In the genomic region with DNA sequence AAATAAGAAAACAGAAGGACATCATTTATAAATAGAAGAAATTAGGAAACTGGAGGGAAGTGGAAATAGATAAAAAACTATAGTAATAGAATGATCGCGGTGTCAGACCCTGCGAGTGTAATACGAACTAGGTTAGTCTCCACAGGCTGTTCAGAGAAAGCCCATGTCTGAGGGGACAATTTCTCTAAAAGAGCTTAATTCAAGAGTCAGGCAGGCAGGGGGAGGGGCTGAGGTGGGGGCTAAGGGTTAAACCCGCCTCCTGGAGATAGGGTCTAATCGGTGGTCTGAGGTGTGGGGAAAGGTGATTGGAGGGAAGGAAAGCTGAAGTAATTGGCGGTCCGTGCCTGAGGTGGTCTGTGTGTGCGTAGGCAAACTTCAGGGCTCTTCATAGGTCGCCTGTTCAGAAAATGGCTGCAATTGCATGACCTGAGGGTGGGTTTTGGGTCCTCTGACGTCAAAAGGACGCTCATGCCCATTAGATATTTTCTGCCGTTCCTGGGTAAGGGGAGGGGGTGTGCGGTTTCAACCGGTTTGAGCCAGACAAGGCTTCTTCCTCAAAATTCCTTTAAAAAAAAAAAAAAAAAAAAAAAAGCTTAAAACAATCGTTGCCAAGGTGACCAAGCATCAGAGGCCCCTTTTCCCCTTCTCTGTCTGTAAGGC, we compare ENCODE assay signal across 12 mouse cellular contexts. TPM values are rescaled to one million over a fixed set of nuclear protein-coding genes. Genes with fewer than 3 reads are reported as not detected.
DNase-seq lines count a peak whose midpoint lies in the region; ATAC-seq lines count a peak whose summit lies in the region.
"Had no signal": no experiment of that assay in that cellular context is flagged by ENCODE, and none has a peak within 500 bp of the region (broad histone marks: within the 10 kb centered on the region; RNA-seq: fewer than 3 reads in every experiment).

No protein-coding gene starts in this region.

- peaks cover 42% of the 10 kb centered on the region for H3K27me3 ChIP-seq in forebrain, embryonic 15.5 days
- H3K27me3 ChIP-seq in limb, embryonic 15.5 days = peaks cover 72% of the 10 kb centered on the region

- peak overlapping the region; percentile 56 for H3K4me2 ChIP-seq in forebrain, embryonic 15.5 days (replicated peaks)
- H3K4me2 ChIP-seq in limb, embryonic 15.5 days = peak overlapping the region; percentile 25

- no peak overlapping the region for H3K9ac ChIP-seq in forebrain, embryonic 15.5 days (replicated peaks)
- H3K9ac ChIP-seq in limb, embryonic 15.5 days = no peak overlapping the region
- H3K9ac ChIP-seq: liver, embryonic 14.5 days had no signal

- H3K27ac ChIP-seq in forebrain, embryonic 15.5 days (replicated peaks) = no peak overlapping the region
- no peak overlapping the region for H3K27ac ChIP-seq in limb, embryonic 15.5 days
- H3K27ac ChIP-seq: gastrocnemius, adult 2 months; liver, embryonic 14.5 days had no signal

- H3K4me1 ChIP-seq in forebrain, embryonic 15.5 days = peaks cover 10% of the 10 kb centered on the region
- peaks cover 7% of the 10 kb centered on the region; the same call in 1 of the 2 replicates for H3K4me1 ChIP-seq in limb, embryonic 15.5 days

- peak; percentile 81 for DNase-seq in heart, adult 11 months
- no peak for DNase-seq in heart, adult 9 months (ENCODE audit: low spot score in 2 of 2)
- peak; percentile 99 for DNase-seq in ES-CJ7 (ENCODE audit: low read depth, low spot score)
- DNase-seq in gastrocnemius, postnatal 25 days = no peak
- no peak for DNase-seq in urinary bladder, postnatal 36 days (ENCODE audit: low spot score in 2 of 2)
- no peak for DNase-seq in layer of hippocampus, postnatal 10 days (ENCODE audit: low spot score in 2 of 2)
- DNase-seq: adrenal gland, postnatal 36 days; gastrocnemius, adult 2 months; right cerebral cortex, postnatal 25 days had no signal

- H3K9me3 ChIP-seq in forebrain, embryonic 15.5 days = no peaks in the 10 kb centered on the region
- no peaks in the 10 kb centered on the region for H3K9me3 ChIP-seq in limb, embryonic 15.5 days

- 2% methylated on average over 16 of the region's 16 CpGs for WGBS in forebrain, embryonic 15.5 days
- 4% methylated on average over 16 of the region's 16 CpGs for WGBS in limb, embryonic 15.5 days

- ATAC-seq in forebrain, embryonic 15.5 days (replicated peaks) = peak; percentile 74
- ATAC-seq in limb, embryonic 15.5 days (ENCODE audit: insufficient number of reproducible peaks, low FRiP score, low TSS enrichment, low read depth) = no peak

- H3K4me3 ChIP-seq in forebrain, embryonic 15.5 days = peak overlapping the region; percentile 23
- no peak overlapping the region; the same call in 1 of the 2 replicates for H3K4me3 ChIP-seq in limb, embryonic 15.5 days
- H3K4me3 ChIP-seq: gastrocnemius, adult 2 months had no signal

- H3K36me3 ChIP-seq in forebrain, embryonic 15.5 days = no peaks in the 10 kb centered on the region
- no peaks in the 10 kb centered on the region for H3K36me3 ChIP-seq in limb, embryonic 15.5 days

RNA-seq across cellular contexts. Expression of gene Zdbf2, which starts 26.1 kb away (rescaled TPM):
- 30.4 and 34.8 TPM in 2 replicates for polyA plus RNA-seq in forebrain, embryonic 15.5 days (2015; fragmentation: Nextera tagmentation; extraction: Ambion mirVana)
- polyA plus RNA-seq in limb, embryonic 15.5 days (2015; fragmentation: Nextera tagmentation; extraction: Ambion mirVana) = 13.0 and 19.3 TPM in 2 replicates
- total RNA-seq in gastrocnemius, postnatal 25 days (2021) = 1 to 10 TPM; 2.9 to 3.8 TPM
- 10 to 100 TPM; 22.1 to 25.8 TPM for total RNA-seq in layer of hippocampus, postnatal 10 days (2021)

RNA-seq across cellular contexts. Expression of gene Gpr1, which starts 32.6 kb away (rescaled TPM):
- 0.33 and 0.34 TPM in 2 replicates for polyA plus RNA-seq in forebrain, embryonic 15.5 days (2015; fragmentation: Nextera tagmentation; extraction: Ambion mirVana)
- polyA plus RNA-seq in limb, embryonic 15.5 days (2015; fragmentation: Nextera tagmentation; extraction: Ambion mirVana) = 0.17 and 0.63 TPM in 2 replicates
- total RNA-seq in gastrocnemius, postnatal 25 days (2021) = under 1 TPM; 0.18 to 0.99 TPM
- under 1 TPM; 0.30 to 0.56 TPM for total RNA-seq in layer of hippocampus, postnatal 10 days (2021)
- polyA plus RNA-seq: liver, embryonic 14.5 days had no signal

Comparison
In these comparisons a context has a peak if more than half of its experiments do, and no peak if none do; other contexts are left out.
1. DNase-seq: peak in heart, adult 11 months (single experiment) and ES-CJ7 (single experiment); none in heart, adult 9 months (0 of 2), gastrocnemius, postnatal 25 days (single experiment), urinary bladder, postnatal 36 days (0 of 2) and layer of hippocampus, postnatal 10 days (0 of 2).
2. RNA of gene Zdbf2, which starts 26.1 kb away (total RNA-seq): 22.1 to 25.8 TPM in layer of hippocampus, postnatal 10 days; 2.9 to 3.8 TPM in gastrocnemius, postnatal 25 days; every median in the first group is over 4 times any median in the second.